Mouse (Mus musculus) hindbrain, embryonic 16.5 days (tissue): ENCODE measurements around the gene 0610030E20Rik. TPM values are rescaled to one million over a fixed set of nuclear protein-coding genes. Genes with fewer than 3 reads are reported as not detected.

Source experiments
- ATAC-seq: fragments of 200-750 bp; cut with Nextera tagmentation; 2 replicates; pipeline ENCODE4 v1.8.0; 2017; ENCODE audit warnings: moderate TSS enrichment, moderate library complexity
- H3K27ac ChIP-seq: fragments of 300-500 bp; sonication (generic); 2 replicates; pipeline ENCODE4 v1.5.1; 2014; ENCODE audit warnings: low read depth, mild to moderate bottlenecking, control low read depth, low read length, moderate library complexity
- H3K27me3 ChIP-seq: fragments of 300-500 bp; sonication (generic); replicated peaks from 2 replicates; pipeline ENCODE4 v1.6.1; 2014; ENCODE audit warnings: low read length; ENCODE audit not compliant: control insufficient read depth, insufficient read depth
- H3K36me3 ChIP-seq: fragments of 300-500 bp; sonication (generic); 2 replicates; pipeline ENCODE4 v1.6.1; 2014; ENCODE audit warnings: mild to moderate bottlenecking, low read length, moderate library complexity, mixed read lengths; ENCODE audit not compliant: control insufficient read depth, insufficient read depth
- H3K4me1 ChIP-seq: fragments of 300-500 bp; sonication (generic); 2 replicates; pipeline ENCODE4 v1.6.1; 2014; ENCODE audit warnings: low read depth, low read length; ENCODE audit not compliant: control insufficient read depth, insufficient read depth
- H3K4me2 ChIP-seq: fragments of 300-500 bp; sonication (generic); 2 replicates; pipeline ENCODE4 v1.6.1; 2014; ENCODE audit warnings: mild to moderate bottlenecking, low read length, control low read depth, moderate library complexity
- H3K4me3 ChIP-seq: fragments of 300-500 bp; sonication (generic); 2 replicates; pipeline ENCODE4 v1.5.1; 2014; ENCODE audit warnings: mild to moderate bottlenecking, low read length, control low read depth, moderate library complexity
- H3K9ac ChIP-seq: fragments of 300-500 bp; sonication (generic); 2 replicates; pipeline ENCODE4 v1.6.1; 2014; ENCODE audit warnings: low read depth, mild to moderate bottlenecking, control low read depth, low read length, moderate library complexity
- H3K9me3 ChIP-seq: fragments of 300-500 bp; sonication (generic); 2 replicates; pipeline ENCODE4 v1.6.1; 2014; ENCODE audit warnings: mild to moderate bottlenecking, low read length, moderate library complexity; ENCODE audit not compliant: control insufficient read depth
- whole genome bisulfite sequencing: fragments of 180-500 bp; shearing (Covaris S2); extraction: QIAGEN DNeasy Blood & Tissue Kit; methylation state at CpG from one replicate; pipeline ENCODE4 v1.1.7; 2014; 5-methylcytosine and 5-hydroxymethylcytosine counted together
- polyA plus RNA-seq: library from polyadenylated mRNA; unstranded; fragments of >200 nt; fragmentation: Nextera tagmentation; extraction: Ambion mirVana; gene quantifications from 2 replicates; pipeline ENCODE4 v1.2.1, GENCODE M21; 2015

0610030E20Rik gene
- polyA plus RNA-seq, 1 experiment from 2014 or later = 17.3 TPM

DNA sequence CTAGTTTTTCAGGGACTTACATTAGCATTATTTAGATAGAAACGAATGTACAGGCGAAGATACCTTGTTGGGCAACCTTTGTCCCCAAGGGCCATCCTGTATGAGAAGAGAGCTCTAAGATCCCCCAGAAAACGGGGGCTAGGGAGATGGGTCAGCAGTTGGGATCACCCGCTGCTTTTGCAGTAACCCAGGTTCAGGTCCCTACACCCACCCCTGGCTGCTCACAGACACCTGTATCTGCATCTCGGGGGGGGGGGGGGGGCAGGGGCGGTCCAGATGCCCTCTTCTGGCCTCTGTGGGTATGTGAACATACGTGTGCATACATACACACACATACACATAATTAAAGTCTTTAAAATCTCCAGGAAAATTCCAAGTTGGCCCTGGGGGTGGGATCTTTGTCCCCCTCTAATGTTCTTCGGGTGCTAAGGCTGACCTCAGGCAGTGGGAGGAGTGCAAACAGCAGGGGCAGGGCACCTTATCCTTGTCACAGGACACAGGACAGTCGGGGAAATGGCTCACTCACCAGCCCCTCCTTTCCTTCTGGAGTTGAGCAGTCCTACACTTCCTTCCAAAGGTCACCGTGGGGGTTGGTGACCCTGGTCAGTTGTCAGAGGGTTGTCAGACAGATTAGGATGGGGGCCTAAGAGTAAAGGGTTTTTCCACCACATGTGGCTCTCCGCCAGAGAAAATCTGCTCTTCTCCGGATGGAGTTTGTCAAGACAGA lies 43.8 kb downstream of the 0610030E20Rik start:
- no peak for ATAC-seq
- Histone ChIP-seq H3K9ac (no peak overlapping the region), H3K27ac (peak overlapping the region; percentile 40; the same call in 1 of the 2 replicates), H3K4me2 (peak overlapping the region; percentile 54), H3K9me3 (no peaks in the 10 kb centered on the region), H3K27me3 (peaks cover 3% of the 10 kb centered on the region), H3K36me3 (no peaks in the 10 kb centered on the region), H3K4me1 (peaks cover 10% of the 10 kb centered on the region; the same call in 1 of the 2 replicates), H3K4me3 (peak overlapping the region; percentile 29)
- whole genome bisulfite sequencing = 26% methylated on average over 11 of the region's 12 CpGs

- no peak overlapping the region for H3K27ac ChIP-seq
- ATAC-seq = no peak
- peaks cover 3% of the 10 kb centered on the region for H3K27me3 ChIP-seq
- 90% methylated on average over 5 of the region's 5 CpGs for WGBS
- H3K4me3 ChIP-seq = no peak overlapping the region
- no peak overlapping the region for H3K4me2 ChIP-seq
- H3K9me3 ChIP-seq = no peaks in the 10 kb centered on the region
- no peaks in the 10 kb centered on the region for H3K36me3 ChIP-seq
- no peak overlapping the region for H3K9ac ChIP-seq
- H3K4me1 ChIP-seq = peaks cover 10% of the 10 kb centered on the region; the same call in 1 of the 2 replicates
Measured at GRCm38 (mm10) chr6:72392341-72392740, 45.2 kb downstream of the 0610030E20Rik start.

DNA sequence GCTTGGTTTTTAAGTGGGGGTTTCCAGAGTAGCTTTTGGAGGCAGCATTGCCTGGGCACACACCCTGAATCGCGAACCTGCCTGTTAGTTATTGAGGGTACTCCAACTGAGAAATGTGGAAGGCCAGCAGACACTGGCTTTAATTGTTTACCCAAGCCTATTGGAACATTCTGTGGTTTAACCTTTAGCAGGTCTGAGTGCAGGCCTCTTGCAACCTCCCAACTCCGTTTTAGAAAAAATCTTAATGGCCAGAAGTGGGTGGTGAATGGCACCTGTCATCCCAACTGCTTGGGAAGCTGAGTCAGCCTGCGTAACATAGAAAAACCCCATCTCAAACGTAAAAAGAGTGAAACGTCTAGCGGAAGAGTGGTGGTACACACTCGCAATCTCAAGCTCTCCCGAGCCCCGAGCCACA lies 49.7 kb downstream of the 0610030E20Rik start:
- Histone ChIP-seq H3K36me3 (no peaks in the 10 kb centered on the region), H3K4me3 (no peak overlapping the region), H3K9ac (no peak overlapping the region), H3K4me2 (no peak overlapping the region), H3K9me3 (no peaks in the 10 kb centered on the region), H3K4me1 (no peaks in the 10 kb centered on the region), H3K27ac (no peak overlapping the region), H3K27me3 (no peaks in the 10 kb centered on the region)
- ATAC-seq = no peak
- 90% methylated on average over 10 of the region's 10 CpGs for WGBS

DNA sequence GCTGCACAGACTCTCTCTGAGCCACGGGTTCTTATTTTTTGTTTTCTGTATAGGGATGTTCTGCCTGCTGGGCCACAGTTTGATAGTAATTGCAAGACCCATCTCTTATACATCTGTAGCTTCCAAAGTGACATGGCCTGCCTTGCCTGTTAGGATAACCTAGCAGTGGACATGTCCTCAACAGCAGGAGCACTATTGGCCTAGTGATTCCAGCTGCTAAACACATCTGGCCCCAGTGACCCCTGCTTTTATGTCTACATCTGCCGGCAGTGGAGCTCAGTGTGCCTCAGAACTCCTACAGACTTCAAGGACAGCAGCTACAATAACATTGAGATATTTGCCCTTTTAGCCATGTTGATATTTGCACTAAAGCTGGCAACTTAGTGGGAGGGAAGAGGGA lies 52.9 kb downstream of the 0610030E20Rik start:
- no peak for ATAC-seq
- H3K27me3 ChIP-seq = no peaks in the 10 kb centered on the region
- no peak overlapping the region for H3K9ac ChIP-seq
- no peaks in the 10 kb centered on the region for H3K9me3 ChIP-seq
- H3K27ac ChIP-seq = no peak overlapping the region
- no peak overlapping the region for H3K4me3 ChIP-seq
- H3K4me2 ChIP-seq = no peak overlapping the region
- 40% methylated on average over 2 of the region's 2 CpGs for WGBS
- H3K36me3 ChIP-seq = no peaks in the 10 kb centered on the region
- no peaks in the 10 kb centered on the region for H3K4me1 ChIP-seq

GRCm38 (mm10) chr6:72401875-72402274 lies 54.8 kb downstream of the 0610030E20Rik start:
- no peak overlapping the region for H3K9ac ChIP-seq
- WGBS = 28% methylated on average over 7 of the region's 7 CpGs
- no peaks in the 10 kb centered on the region for H3K36me3 ChIP-seq
- no peak for ATAC-seq
- H3K4me2 ChIP-seq = no peak overlapping the region
- H3K4me1 ChIP-seq = no peaks in the 10 kb centered on the region
- no peaks in the 10 kb centered on the region for H3K9me3 ChIP-seq
- H3K4me3 ChIP-seq = no peak overlapping the region
- H3K27ac ChIP-seq = no peak overlapping the region
- H3K27me3 ChIP-seq = no peaks in the 10 kb centered on the region

Other genes starting within 250 kb of the 0610030E20Rik start
- gene St3gal5, start 249.7 kb upstream of the 0610030E20Rik start, polyA plus RNA-seq = 64.7 and 69.2 TPM in 2 replicates
- 3.9 and 4.7 TPM in 2 replicates for gene Atoh8, start 111.7 kb upstream of the 0610030E20Rik start, polyA plus RNA-seq
- 0.61 and 0.70 TPM in 2 replicates for gene Sftpb, start 42.7 kb upstream of the 0610030E20Rik start, polyA plus RNA-seq
- gene Usp39, start 2.1 kb upstream of the 0610030E20Rik start, polyA plus RNA-seq = 34.2 and 40.3 TPM in 2 replicates
- 22.1 and 22.9 TPM in 2 replicates for gene Tmem150a, start 8.1 kb downstream of the 0610030E20Rik start, polyA plus RNA-seq
- 127 and 137 TPM in 2 replicates for gene Rnf181, start 19.6 kb downstream of the 0610030E20Rik start, polyA plus RNA-seq
- gene Vamp5, start 33.2 kb downstream of the 0610030E20Rik start, polyA plus RNA-seq = 16.2 and 20.1 TPM in 2 replicates
- 28.5 and 29.4 TPM in 2 replicates for gene Vamp8, start 43.4 kb downstream of the 0610030E20Rik start, polyA plus RNA-seq
- gene Ggcx, start 67.0 kb downstream of the 0610030E20Rik start, polyA plus RNA-seq = 15.8 and 18.5 TPM in 2 replicates
- gene Mat2a, start 92.2 kb downstream of the 0610030E20Rik start, polyA plus RNA-seq = 300 and 327 TPM in 2 replicates
- gene Sh2d6, start 174.4 kb downstream of the 0610030E20Rik start, polyA plus RNA-seq = 0.29 and 0.36 TPM in 2 replicates
- gene Capg, start 197.1 kb downstream of the 0610030E20Rik start, polyA plus RNA-seq = 9.0 and 10.2 TPM in 2 replicates